Mouse (Mus musculus) activated CD4-positive, CD25-positive, alpha-beta regulatory T cell, adult 4 months (primary cell): ENCODE measurements around the gene C1qtnf5. TPM values are rescaled to one million over a fixed set of nuclear protein-coding genes. Genes with fewer than 3 reads are reported as not detected.

Experiments used
- ATAC-seq: one replicate; pipeline ENCODE4 v1.8.0; 2017
- polyA plus RNA-seq, 2 experiments: library from polyadenylated mRNA; unstranded; fragments of 100-300 nt; shearing (Covaris generic); gene quantifications; one replicate each; pipeline ENCODE4 v1.2.1; 2017

The C1qtnf5 gene
- polyA plus RNA-seq: not detected

- ATAC-seq: no peak
Measured at GRCm38 (mm10) chr9:44107110-44107509, at the start of gene C1qtnf5. TSS of gene C1qtnf5 (plus strand) at chr9:44107245.

GRCm38 (mm10) chr9:44058606-44059005 is 48.4 kb upstream of the C1qtnf5 start:
- ATAC-seq: no peak

GRCm38 (mm10) chr9:44065177-44065576 is 41.9 kb upstream of the C1qtnf5 start:
- ATAC-seq: no peak

- peak; percentile 99 for ATAC-seq
Measured at GRCm38 (mm10) chr9:44066785-44067225, 40.2 kb upstream of the C1qtnf5 start, which contains the start of gene Usp2. TSS of gene Usp2 (plus strand) at chr9:44067021.

GRCm38 (mm10) chr9:44067241-44067959 is 39.6 kb upstream of the C1qtnf5 start:
- ATAC-seq: peak; percentile 20

DNA sequence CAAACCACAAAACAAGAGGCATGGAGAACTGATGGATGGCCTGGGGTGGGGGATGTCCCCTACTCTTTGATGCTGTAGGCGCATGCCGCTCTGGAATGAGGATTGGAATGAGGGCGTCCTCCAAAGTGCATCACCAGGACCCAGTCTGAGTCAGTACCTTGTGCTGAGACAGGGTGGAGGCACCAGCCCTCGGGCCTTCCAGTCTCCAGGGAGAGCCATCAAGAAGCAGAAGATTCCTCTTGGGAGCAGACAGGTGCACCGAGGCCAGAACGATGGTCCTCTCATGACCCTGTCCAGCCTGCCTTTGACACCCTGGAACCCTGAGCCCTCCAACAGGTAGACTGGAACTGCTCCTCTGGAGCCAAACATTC is 39.1 kb upstream of the C1qtnf5 start:
- no peak for ATAC-seq

DNA sequence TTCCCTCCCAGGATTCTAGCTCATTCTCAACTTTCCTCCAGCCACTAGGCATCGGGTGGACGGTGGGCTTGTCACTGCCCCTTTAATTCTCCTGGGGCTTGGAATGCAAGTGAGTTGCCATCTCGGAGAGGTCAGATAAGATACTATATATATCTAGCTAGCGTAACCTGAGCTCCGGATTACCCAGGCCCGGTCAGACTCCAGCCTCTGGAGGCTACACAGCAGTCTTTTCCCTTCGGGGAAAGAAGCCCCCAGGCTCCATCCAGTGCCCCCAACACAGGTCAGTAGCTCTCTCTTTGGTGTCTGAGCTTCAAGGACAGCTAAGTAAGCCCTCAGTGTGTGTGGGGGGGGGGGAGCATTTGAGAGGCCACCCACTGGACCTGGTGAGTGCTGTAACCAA is 37.8 kb upstream of the C1qtnf5 start:
- no peak for ATAC-seq

GRCm38 (mm10) chr9:44070113-44070843 is 36.8 kb upstream of the C1qtnf5 start:
- no peak for ATAC-seq

DNA sequence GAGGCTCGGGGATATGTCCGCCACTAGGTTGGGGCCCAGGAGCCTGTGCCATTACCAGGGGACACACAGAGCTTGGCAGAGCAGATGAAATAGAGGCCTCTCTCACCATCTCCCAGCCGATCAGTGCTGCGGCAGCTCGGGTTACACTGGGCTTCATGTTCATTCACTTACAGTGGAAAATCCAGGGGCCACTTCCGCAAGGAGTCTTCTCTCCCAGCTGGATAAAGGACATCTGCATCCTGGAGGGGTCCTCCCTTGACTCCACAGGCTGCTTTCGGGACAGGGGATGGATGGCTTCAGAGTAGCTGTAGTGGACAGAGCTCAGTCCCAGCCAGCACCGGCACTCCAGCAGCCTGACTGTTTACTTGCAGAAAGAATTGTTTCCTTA is 36.2 kb upstream of the C1qtnf5 start:
- ATAC-seq: no peak

DNA sequence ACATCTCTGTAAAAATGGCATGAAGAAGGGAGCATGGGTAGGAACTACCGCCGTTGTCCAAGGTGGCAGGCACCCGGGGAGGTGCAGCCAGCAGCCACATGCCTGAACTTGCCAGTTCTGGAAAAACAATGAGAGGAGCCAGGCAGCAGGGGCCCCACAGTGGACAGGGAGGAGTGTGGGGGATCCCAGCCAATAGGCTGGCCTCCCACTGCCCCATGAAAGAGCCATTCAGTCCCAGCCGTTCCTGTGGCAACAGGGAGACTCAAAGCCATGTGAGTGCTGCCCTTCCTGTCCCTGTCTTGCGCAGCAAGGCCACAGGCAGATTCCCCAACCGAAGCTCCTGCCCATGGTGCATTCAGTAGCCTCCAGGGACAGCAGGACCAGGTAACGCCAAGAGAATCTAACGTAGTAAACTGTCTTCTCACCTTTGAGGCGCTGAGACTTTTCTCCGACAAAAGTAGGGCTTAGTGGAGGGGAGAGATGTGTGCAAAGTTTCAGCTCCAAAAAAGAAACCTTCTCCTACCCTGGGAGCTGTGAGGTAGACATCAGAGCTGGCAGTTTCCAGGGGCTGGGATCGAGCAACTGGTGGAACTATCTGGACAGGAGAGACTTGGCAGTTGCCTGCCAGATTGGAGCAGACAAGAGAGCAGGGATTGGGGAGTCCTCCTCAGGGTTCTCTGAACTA is 35.0 kb upstream of the C1qtnf5 start:
- no peak for ATAC-seq

DNA sequence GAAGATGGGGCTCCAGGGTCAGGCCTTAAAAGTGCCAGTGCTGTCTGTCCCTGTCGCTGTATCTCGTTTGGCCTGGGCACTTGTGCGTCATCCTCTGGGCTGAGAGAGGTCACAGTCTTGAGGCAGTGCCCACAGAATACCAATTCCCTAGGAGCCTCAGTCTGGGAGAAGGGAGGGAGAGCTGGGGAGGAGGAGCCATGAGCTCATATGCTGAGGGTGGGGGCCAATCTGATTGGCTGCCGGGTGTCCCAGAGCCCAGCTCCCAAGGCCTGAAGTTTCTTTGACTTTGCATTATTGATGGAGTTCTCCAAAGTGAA is 34.5 kb upstream of the C1qtnf5 start:
- ATAC-seq: no peak

GRCm38 (mm10) chr9:44073115-44073514 is 33.9 kb upstream of the C1qtnf5 start:
- ATAC-seq: no peak

GRCm38 (mm10) chr9:44074395-44075275 is 32.4 kb upstream of the C1qtnf5 start:
- ATAC-seq: no peak

DNA sequence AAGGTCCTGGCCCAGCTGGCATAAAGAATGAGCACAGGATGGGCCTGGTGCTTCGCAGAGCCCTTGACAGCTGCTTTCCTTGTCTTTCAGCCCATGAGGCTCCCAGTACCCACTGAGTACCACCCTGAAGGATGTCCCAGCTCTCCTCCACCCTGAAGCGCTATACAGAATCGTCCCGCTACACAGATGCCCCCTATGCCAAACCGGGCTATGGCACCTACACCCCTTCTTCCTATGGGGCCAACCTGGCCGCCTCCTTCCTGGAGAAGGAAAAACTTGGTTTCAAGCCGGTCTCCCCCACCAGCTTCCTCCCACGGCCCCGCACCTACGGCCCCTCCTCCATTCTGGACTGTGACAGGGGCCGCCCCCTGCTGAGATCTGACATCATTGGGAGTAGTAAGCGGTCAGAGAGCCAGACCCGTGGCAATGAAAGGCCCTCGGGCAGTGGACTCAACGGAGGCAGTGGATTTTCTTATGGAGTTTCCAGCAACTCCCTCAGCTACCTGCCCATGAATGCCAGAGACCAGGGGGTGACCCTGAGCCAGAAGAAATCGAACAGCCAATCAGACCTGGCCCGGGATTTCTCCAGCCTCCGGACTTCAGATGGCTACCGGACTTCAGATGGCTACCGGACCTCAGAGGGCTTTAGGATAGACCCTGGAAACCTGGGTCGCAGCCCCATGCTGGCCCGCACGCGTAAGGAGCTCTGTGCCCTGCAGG is 31.6 kb upstream of the C1qtnf5 start:
- ATAC-seq: no peak

- ATAC-seq: no peak
Measured at GRCm38 (mm10) chr9:44075996-44076763, 30.9 kb upstream of the C1qtnf5 start.

DNA sequence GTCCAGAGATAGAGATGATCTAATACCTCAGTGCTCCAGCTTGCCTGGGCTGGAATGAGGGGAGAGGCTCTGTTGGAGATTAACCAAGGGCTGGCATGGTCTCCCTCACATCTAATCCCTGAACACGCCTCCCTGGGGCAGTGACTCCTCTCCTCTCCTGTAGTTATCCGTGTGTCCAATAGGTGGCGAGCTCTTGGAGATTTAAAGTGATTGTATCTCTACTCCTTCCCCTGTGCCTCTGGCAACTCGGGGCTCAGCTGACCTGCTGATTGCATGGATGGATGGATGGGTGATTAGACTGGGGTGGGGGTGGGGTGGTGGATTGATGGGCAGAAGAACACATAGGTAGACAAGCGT is 30.3 kb upstream of the C1qtnf5 start:
- ATAC-seq: no peak

- no peak for ATAC-seq
Measured at GRCm38 (mm10) chr9:44077266-44077910, 29.7 kb upstream of the C1qtnf5 start.

- ATAC-seq: no peak
Measured at GRCm38 (mm10) chr9:44078136-44078797, 28.8 kb upstream of the C1qtnf5 start.

- ATAC-seq: no peak
Measured at GRCm38 (mm10) chr9:44078955-44079756, 27.9 kb upstream of the C1qtnf5 start.
